Mouse (Mus musculus) midbrain, embryonic 11.5 days (tissue): ENCODE results near the gene Angpt4. TPM values are rescaled to one million over a fixed set of nuclear protein-coding genes. Genes with fewer than 3 reads are reported as not detected.

Experiments used
- ATAC-seq: fragments of 200-750 bp; cut with Nextera tagmentation; 2 replicates; pipeline ENCODE4 v1.8.0; 2017; ENCODE audit warnings: moderate TSS enrichment, moderate library complexity; ENCODE audit not compliant: low FRiP score
- DNase-seq: peaks from one replicate; pipeline ENCODE4 v3.0.0; 2015; ENCODE audit warnings: low spot score; ENCODE audit errors: missing footprints
- H3K27ac ChIP-seq: fragments of 300-500 bp; sonication (generic); 2 replicates; pipeline ENCODE4 v1.5.1; 2014; ENCODE audit warnings: low read depth, low read length
- H3K27me3 ChIP-seq: fragments of 300-500 bp; sonication (generic); 2 replicates; pipeline ENCODE4 v1.6.1; 2014; ENCODE audit warnings: mild to moderate bottlenecking, low read length, moderate library complexity, mixed read lengths; ENCODE audit not compliant: control insufficient read depth, insufficient read depth
- H3K36me3 ChIP-seq: fragments of 300-500 bp; sonication (generic); 2 replicates; pipeline ENCODE4 v1.6.1; 2014; ENCODE audit warnings: mild to moderate bottlenecking, low read length, moderate library complexity, mixed read lengths; ENCODE audit not compliant: control insufficient read depth, insufficient read depth
- H3K4me1 ChIP-seq: fragments of 300-500 bp; sonication (generic); 2 replicates; pipeline ENCODE4 v1.6.1; 2014; ENCODE audit warnings: low read length; ENCODE audit not compliant: control insufficient read depth, insufficient read depth
- H3K4me2 ChIP-seq: fragments of 300-500 bp; sonication (generic); 2 replicates; pipeline ENCODE4 v1.6.1; 2014; ENCODE audit warnings: mild to moderate bottlenecking, moderate library complexity
- H3K4me3 ChIP-seq: fragments of 300-500 bp; sonication (generic); 2 replicates; pipeline ENCODE4 v1.5.1; 2014; ENCODE audit warnings: low read depth, low read length
- H3K9ac ChIP-seq: fragments of 300-500 bp; sonication (generic); 2 replicates; pipeline ENCODE4 v1.6.1; 2014; ENCODE audit warnings: low read length
- H3K9me3 ChIP-seq: fragments of 300-500 bp; sonication (generic); 2 replicates; pipeline ENCODE4 v1.6.1; 2016; ENCODE audit warnings: low read length; ENCODE audit not compliant: control insufficient read depth
- WGBS: fragments of 180-500 bp; shearing (Covaris S2); extraction: QIAGEN DNeasy Blood & Tissue Kit; methylation state at CpG from one replicate; pipeline ENCODE4 v1.1.7; 2014; 5-methylcytosine and 5-hydroxymethylcytosine counted together
- microRNA counts: library from miRNA; unstranded; fragments of <30 nt; microRNA quantifications from one replicate; lab custom pipeline; 2015
- microRNA-seq: library from miRNA; unstranded; fragments of <30 nt; microRNA quantifications from one replicate; pipeline ENCODE4, GENCODE M21; 2017
- polyA plus RNA-seq: library from polyadenylated mRNA; unstranded; fragments of >200 nt; fragmentation: Nextera tagmentation; extraction: Ambion mirVana; gene quantifications from 2 replicates; pipeline ENCODE4 v1.2.1, GENCODE M21; 2014

Angpt4 gene
- polyA plus RNA-seq, 1 experiment from 2014 or later = 0.12 TPM

DNA sequence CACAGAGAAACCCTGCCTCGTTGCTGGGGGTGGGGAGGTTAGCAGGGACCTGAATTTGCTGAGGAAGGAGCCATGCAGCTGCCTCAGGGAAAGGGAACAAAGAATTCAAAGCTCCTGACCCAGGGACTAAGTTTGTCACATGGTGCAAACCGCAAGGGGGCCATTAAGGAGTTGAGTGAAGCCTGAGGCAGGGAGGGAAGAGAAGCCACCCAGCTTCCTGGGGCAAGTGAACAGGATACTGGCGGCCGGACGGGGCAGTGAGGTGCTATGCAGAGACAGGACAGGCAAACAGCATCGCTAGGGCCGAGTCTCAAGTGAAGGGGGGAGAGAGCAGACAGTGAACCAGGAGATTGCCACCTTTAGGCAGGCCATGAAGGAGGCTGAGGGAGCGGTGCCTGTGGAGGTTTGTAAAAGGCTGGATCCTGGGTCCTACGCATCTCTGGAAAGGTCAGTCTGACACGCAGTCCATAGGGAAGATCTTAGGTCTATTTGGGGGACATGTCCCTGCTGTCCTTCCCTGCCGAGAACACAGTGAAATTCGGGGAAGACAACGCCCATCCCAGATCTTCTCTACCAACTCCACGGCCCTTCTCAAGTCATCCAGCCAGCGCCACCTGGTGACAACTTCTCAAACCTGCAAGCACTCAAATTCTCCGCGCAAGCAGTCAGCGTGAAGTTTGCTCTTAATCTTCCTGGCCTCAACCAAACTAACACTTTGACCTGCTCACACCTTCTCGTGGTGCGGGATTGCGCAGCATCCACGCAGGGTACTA is 83.5 kb downstream of the Angpt4 start:
- Histone ChIP-seq H3K4me2 (peak overlapping the region; percentile 36), H3K36me3 (no peaks in the 10 kb centered on the region), H3K9ac (peak overlapping the region; percentile 10; the same call in 1 of the 2 replicates), H3K27me3 (peaks cover 18% of the 10 kb centered on the region), H3K9me3 (no peaks in the 10 kb centered on the region), H3K4me3 (no peak overlapping the region), H3K4me1 (peaks cover 7% of the 10 kb centered on the region), H3K27ac (no peak overlapping the region)
- DNase-seq (peak; percentile 98), ATAC-seq (peak; percentile 26; the same call in 1 of the 2 replicates)
- WGBS = 5% methylated on average over 22 of the region's 22 CpGs

MicroRNAs encoded within 50 kb of the gene (microRNA counts, 519-probe panel; counts per million panel counts)
- not detected for microRNA mmu-miR-1953 (lab: Ali Mortazavi, UCI)

Small RNA genes lying within 50 kb of the gene (microRNA-seq; reads per million reads assigned to microRNA genes)
- gene Mir1953 = 1.3 reads per million

Other genes with a start within 250 kb of the Angpt4 start
- gene Rad21l, start 242.7 kb upstream of the Angpt4 start, polyA plus RNA-seq = not detected in 2 replicates
- 3.8 and 5.4 TPM in 2 replicates for gene Tmem74b, start 209.2 kb upstream of the Angpt4 start, polyA plus RNA-seq
- 44.9 and 46.0 TPM in 2 replicates for gene Psmf1, start 167.0 kb upstream of the Angpt4 start, polyA plus RNA-seq
- 0.15 and 0.16 TPM in 2 replicates for gene Rspo4, start 68.3 kb upstream of the Angpt4 start, polyA plus RNA-seq
- gene Fam110a, start 69.0 kb downstream of the Angpt4 start, polyA plus RNA-seq = 85.9 and 96.4 TPM in 2 replicates
- gene Slc52a3, start 85.3 kb downstream of the Angpt4 start, polyA plus RNA-seq = 0.64 and 0.88 TPM in 2 replicates
- gene Scrt2, start 170.3 kb downstream of the Angpt4 start, polyA plus RNA-seq = 10.0 and 11.0 TPM in 2 replicates
- gene Srxn1, start 194.3 kb downstream of the Angpt4 start, polyA plus RNA-seq = 14.2 and 14.6 TPM in 2 replicates
- gene Tcf15, start 232.4 kb downstream of the Angpt4 start, polyA plus RNA-seq = 2.8 and 3.2 TPM in 2 replicates